Mouse (Mus musculus): ENCODE data around the gene Gm49384. TPM values are rescaled to one million over a fixed set of nuclear protein-coding genes. Genes with fewer than 3 reads are reported as not detected.
A peak's percentile ranks its signal among the peaks of the same experiment; 100 is the strongest.
"Not testable (repeated sequence)": the region's sequence is repeated elsewhere in the genome, so short reads cannot be mapped to it uniquely, and the experiment has no call there.

Gene Gm49384
- polyA plus RNA-seq, 1 experiment: 0.78 TPM

GRCm38 (mm10) chr12:69171307-69171706 lies 32.8 kb downstream of the Gm49384 start:
- no peak for TF ChIP-seq POLR2A (IDR thresholded peaks at IDR 0.05; ENCODE audit: low read depth, low read length)
- TF ChIP-seq CTCF (conservative IDR thresholded peaks at IDR 0.05; ENCODE audit: insufficient read depth, insufficient read length, low read depth, low read length): no peak

DNA sequence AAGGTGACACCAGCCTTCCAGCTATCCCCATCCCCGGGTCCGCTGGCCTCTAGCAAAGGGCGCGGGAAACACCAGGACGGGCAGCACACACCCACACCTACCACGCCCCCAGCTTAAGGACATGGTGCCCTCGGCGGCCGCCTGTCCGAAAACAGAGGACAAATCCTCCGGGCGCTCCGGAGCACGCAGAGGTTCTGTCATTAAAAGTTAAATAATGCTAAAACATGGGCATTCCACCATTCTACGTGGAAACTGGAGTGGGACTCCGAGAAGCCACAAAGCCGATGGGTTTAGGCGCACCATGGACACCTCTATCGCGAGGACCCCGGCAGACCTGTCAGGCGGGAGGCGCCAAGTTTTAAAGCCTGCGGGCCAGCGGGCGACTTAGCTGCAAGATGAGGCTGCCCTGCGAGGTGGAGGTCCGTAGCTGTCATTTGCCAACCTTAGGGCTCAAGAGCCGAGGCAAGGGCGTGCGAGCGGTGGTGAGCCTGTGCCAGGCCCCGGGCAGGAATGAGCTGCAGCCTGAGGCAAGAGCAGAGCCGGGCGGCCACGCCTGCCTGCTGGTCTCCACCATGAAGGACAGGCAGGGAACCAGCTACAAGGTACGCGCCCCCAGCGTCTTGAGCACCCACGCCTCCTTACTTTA lies 35.5 kb downstream of the Gm49384 start, which contains the start of gene Lrr1:
TSS of gene Lrr1 (plus strand) at position 354 of the 646 bp plus-strand sequence.
- H3K27ac ChIP-seq (ENCODE audit: insufficient read depth, low read depth, low read length): peak within 1 kb of the TSS; percentile 90
- no peaks in the 10 kb centered on the region for H3K27me3 ChIP-seq (replicated peaks; ENCODE audit: control insufficient read depth, insufficient read depth, low read length)
- peak; percentile 91 for DNase-seq
- under 1% methylated on average over 40 of the region's 40 CpGs for WGBS
- peak within 1 kb of the TSS; percentile 73 for H3K4me3 ChIP-seq (ENCODE audit: insufficient read depth, low read depth, low read length)
- TF ChIP-seq POLR2A (IDR thresholded peaks at IDR 0.05; ENCODE audit: low read depth, low read length) (no peak), CTCF (conservative IDR thresholded peaks at IDR 0.05; ENCODE audit: insufficient read depth, insufficient read length, low read depth, low read length) (no peak)
- 0 out of 2 replicates have a peak, but pooled peaks cover 2% of the 10 kb centered on the region for H3K4me1 ChIP-seq (ENCODE audit: control insufficient read depth, insufficient read depth, low read length)
- H3K36me3 ChIP-seq (ENCODE audit: control insufficient read depth, insufficient read depth, low read length): no peaks in the 10 kb centered on the region

More at GRCm38 (mm10) chr12:69171307-69171706, 32.8 kb downstream of the Gm49384 start:
- Histone ChIP-seq H3K27me3 (replicated peaks; ENCODE audit: control insufficient read depth, insufficient read depth, low read length) (no peaks in the 10 kb centered on the region), H3K36me3 (ENCODE audit: control insufficient read depth, insufficient read depth, low read length) (no peaks in the 10 kb centered on the region), H3K27ac (ENCODE audit: insufficient read depth, low read depth, low read length) (no peak overlapping the region), H3K4me1 (ENCODE audit: control insufficient read depth, insufficient read depth, low read length) (0 out of 2 replicates have a peak, but pooled peaks cover 2% of the 10 kb centered on the region), H3K4me3 (ENCODE audit: insufficient read depth, low read depth, low read length) (no peak overlapping the region)
- WGBS: 84% methylated on average over 2 of the region's 2 CpGs
- DNase-seq: no peak

DNA sequence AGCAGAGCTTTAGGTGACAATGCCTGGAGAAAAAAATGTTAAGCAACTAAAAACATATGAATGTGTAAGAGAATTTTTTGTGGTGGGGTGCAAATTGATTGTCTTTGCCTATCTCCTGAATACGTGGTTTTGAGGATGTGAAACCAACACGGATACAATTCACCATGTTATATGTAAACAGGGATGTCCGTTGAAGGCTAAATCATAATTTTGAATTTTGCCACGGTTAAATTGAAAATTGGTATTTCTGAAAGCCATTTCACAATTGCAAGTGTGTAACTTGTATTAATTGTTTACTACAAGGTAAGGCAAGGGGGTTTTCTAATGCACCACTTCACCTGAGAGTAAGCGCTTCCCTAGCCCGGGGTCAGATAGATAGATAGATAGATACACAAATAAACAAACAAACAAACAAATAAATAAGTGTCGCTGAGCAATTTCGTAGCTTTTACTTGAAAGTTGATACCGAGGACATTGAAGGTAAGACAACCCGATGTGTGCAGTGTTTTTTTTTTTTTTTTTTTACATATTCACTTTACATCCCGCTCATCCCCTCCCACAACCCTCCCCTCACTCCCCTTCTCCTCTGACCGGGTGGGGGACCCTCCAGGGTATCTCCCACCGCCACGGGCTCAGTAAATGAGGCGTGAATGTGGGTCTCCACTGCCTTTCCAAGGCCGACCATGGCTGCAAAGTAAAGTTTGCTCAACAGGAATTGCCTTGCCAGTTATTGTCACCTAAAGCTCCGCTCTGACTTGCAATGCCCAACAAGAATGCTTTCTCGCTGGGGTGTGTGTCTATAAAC lies 36.2 kb downstream of the Gm49384 start:
- no peak for DNase-seq
- WGBS: 8% methylated on average over 18 of the region's 18 CpGs
- TF ChIP-seq CTCF (conservative IDR thresholded peaks at IDR 0.05; ENCODE audit: insufficient read depth, insufficient read length, low read depth, low read length) (no peak), POLR2A (IDR thresholded peaks at IDR 0.05; ENCODE audit: low read depth, low read length) (no peak)
- 0 out of 2 replicates have a peak, but pooled peaks cover 2% of the 10 kb centered on the region for H3K4me1 ChIP-seq (ENCODE audit: control insufficient read depth, insufficient read depth, low read length)
- H3K27ac ChIP-seq (ENCODE audit: insufficient read depth, low read depth, low read length): no peak overlapping the region
- no peaks in the 10 kb centered on the region for H3K36me3 ChIP-seq (ENCODE audit: control insufficient read depth, insufficient read depth, low read length)
- peak overlapping the region; percentile 73 for H3K4me3 ChIP-seq (ENCODE audit: insufficient read depth, low read depth, low read length)
- no peaks in the 10 kb centered on the region for H3K27me3 ChIP-seq (replicated peaks; ENCODE audit: control insufficient read depth, insufficient read depth, low read length)

- H3K27me3 ChIP-seq (replicated peaks; ENCODE audit: control insufficient read depth, insufficient read depth, low read length); H3K36me3 ChIP-seq (ENCODE audit: control insufficient read depth, insufficient read depth, low read length); H3K4me3 ChIP-seq (ENCODE audit: insufficient read depth, low read depth, low read length); DNase-seq; H3K27ac ChIP-seq (ENCODE audit: insufficient read depth, low read depth, low read length); H3K4me1 ChIP-seq (ENCODE audit: control insufficient read depth, insufficient read depth, low read length): not testable (repeated sequence)
- WGBS: 79% methylated on average over 8 of the region's 8 CpGs
Measured at GRCm38 (mm10) chr12:69166861-69167581, 37.0 kb downstream of the Gm49384 start.

DNA sequence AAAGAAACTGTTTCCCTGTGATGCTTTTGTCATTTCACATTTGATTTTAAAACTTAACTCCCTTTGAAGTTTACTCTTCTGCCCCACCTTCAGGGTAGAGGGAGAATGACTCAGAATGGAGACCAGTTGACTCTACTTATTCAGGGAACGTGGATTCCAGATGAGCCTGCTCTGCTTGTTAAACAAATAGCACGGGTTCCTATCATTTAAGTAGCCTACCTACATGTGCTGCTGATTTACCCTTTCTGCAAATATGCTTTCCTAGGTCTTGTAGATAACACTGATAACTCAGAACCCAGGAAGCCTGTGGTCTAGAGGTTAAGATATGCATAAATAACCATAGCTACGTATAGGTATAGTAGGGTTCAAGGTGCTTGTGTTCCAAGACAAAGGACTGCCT lies 39.2 kb downstream of the Gm49384 start:
- 0 out of 2 replicates have a peak, but pooled peaks cover 2% of the 10 kb centered on the region for H3K4me1 ChIP-seq (ENCODE audit: control insufficient read depth, insufficient read depth, low read length)
- DNase-seq: no peak
- no peak overlapping the region for H3K4me3 ChIP-seq (ENCODE audit: insufficient read depth, low read depth, low read length)
- no peaks in the 10 kb centered on the region for H3K27me3 ChIP-seq (replicated peaks; ENCODE audit: control insufficient read depth, insufficient read depth, low read length)
- no peak overlapping the region for H3K27ac ChIP-seq (ENCODE audit: insufficient read depth, low read depth, low read length)
- H3K36me3 ChIP-seq (ENCODE audit: control insufficient read depth, insufficient read depth, low read length): no peaks in the 10 kb centered on the region
- TF ChIP-seq CTCF (conservative IDR thresholded peaks at IDR 0.05; ENCODE audit: insufficient read depth, insufficient read length, low read depth, low read length) (no peak), POLR2A (IDR thresholded peaks at IDR 0.05; ENCODE audit: low read depth, low read length) (no peak)
- WGBS: 59% methylated on average over 3 of the region's 3 CpGs

DNA sequence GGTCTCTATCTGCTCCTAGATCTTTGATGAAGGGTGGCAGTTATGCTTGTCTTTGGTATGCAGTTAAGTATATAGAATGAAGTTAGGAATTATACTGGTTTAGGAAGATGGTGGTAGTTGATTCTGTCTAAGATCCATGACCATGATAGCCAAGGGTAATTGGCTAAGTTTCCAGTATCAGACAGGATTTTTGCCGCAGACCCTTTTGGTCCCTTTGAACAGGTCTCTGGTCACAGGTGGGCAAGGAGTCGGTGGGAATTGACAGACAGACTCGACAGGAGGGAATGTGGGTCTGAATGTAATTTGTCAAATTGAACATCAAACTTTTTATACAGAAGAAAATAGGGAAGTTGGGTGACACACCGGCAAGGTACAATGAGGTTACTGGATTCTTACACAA lies 40.5 kb downstream of the Gm49384 start:
- not testable (repeated sequence) for H3K27ac ChIP-seq (ENCODE audit: insufficient read depth, low read depth, low read length); H3K36me3 ChIP-seq (ENCODE audit: control insufficient read depth, insufficient read depth, low read length); DNase-seq; H3K4me1 ChIP-seq (ENCODE audit: control insufficient read depth, insufficient read depth, low read length); H3K4me3 ChIP-seq (ENCODE audit: insufficient read depth, low read depth, low read length); H3K27me3 ChIP-seq (replicated peaks; ENCODE audit: control insufficient read depth, insufficient read depth, low read length)
- WGBS: 86% methylated on average over 4 of the region's 4 CpGs

- H3K36me3 ChIP-seq (ENCODE audit: control insufficient read depth, insufficient read depth, low read length): peaks cover 10% of the 10 kb centered on the region
- H3K27ac ChIP-seq (ENCODE audit: insufficient read depth, low read depth, low read length); DNase-seq; H3K27me3 ChIP-seq (replicated peaks; ENCODE audit: control insufficient read depth, insufficient read depth, low read length); H3K4me1 ChIP-seq (ENCODE audit: control insufficient read depth, insufficient read depth, low read length); H3K4me3 ChIP-seq (ENCODE audit: insufficient read depth, low read depth, low read length): not testable (repeated sequence)
- WGBS: 84% methylated on average over 2 of the region's 2 CpGs
Measured at GRCm38 (mm10) chr12:69160677-69161076, 43.4 kb downstream of the Gm49384 start.

All from kidney, adult 2 months (tissue).